Mouse (Mus musculus) liver, adult 2 months (tissue): ENCODE data around the gene Slc16a5.

Experiments
- CTCF ChIP-seq: fragments of 200-500 bp; IDR thresholded peaks from 2 replicates; pipeline ENCODE4 v1.5.1; 2011; ENCODE audit warnings: low read depth, low read length, control low read depth
- POLR2A ChIP-seq: fragments of 200-500 bp; IDR thresholded peaks from 2 replicates; pipeline ENCODE4 v1.6.1; 2011; ENCODE audit warnings: low read length, control low read depth; ENCODE audit not compliant: insufficient read depth; ENCODE audit errors: extremely low read depth

DNA sequence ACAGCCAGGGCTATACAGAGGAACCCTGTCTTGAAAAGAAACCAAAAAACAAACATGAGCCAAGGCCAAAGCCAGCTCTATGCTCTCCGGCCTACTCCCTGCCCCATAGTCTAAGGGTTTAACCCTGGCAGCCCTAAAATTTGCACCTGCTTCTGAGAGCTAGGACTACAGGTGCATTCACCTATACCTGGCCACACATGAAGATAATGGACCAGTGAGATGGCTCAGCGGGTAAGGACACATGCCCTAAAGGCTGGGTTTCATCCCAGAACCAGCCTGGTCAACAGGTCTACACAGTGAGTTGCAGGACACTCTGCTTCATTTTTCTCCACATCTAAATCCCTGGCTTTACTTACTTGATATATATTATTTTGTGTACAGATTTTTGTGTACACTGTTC is 60.0 kb downstream of the Slc16a5 start:
- TF ChIP-seq CTCF (no peak), POLR2A (no peak)
